Comparison of ENCODE assay signal across 9 mouse cellular contexts in the genomic region with DNA sequence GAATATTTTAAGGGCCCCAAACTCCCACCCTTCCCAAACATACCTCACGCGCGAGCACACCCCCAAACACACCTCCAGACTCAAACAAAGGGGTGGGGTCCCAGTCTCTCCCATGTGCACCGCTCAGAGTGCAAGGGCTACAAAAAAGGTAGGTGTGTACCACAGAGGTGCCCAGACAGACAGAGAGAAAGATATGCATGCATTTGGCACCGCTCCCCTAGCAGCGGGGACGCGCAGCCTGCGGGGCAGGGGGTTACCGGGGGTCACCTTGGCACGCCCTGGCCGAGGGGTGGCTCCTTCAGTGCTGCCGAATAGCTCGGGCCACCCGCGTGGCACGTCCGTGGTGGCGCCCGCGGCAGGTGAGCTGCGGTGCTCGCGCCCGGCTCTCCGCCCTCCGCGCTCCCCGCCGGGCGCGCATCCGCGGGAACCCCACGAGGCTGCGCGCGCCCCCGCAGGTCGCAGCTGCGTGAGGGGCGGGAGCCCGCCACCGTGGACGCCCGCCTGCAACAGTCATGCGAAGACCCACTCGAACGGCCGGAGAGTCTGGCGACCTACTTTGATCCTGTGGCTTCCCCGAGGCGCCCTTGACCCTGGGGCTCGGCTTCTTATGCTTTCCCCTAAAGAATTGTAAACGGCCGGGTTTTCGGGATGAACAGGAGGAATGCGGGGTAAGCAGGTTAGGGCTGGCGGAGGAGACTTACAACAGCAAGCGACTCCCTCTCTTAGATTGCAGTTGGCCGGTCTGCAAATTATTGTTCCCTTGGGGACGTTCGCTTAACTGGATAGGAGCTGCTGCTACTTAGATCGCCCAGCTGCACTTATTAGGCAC. TPM values are rescaled to one million over a fixed set of nuclear protein-coding genes. Genes with fewer than 3 reads are reported as not detected.
DNase-seq lines count a peak whose midpoint lies in the region; ATAC-seq and TF ChIP-seq lines count a peak whose summit lies in the region.
"Had no signal": no experiment of that assay in that cellular context is flagged by ENCODE, and none has a peak within 500 bp of the region (broad histone marks: within the 10 kb centered on the region; RNA-seq: fewer than 3 reads in every experiment).

A gene (minus strand): TSS at position 762 of the 829 bp plus-strand sequence.

- WGBS in embryonic facial prominence, embryonic 13.5 days, result under 1% methylated on average over 64 of the region's 64 CpGs
- 1% methylated on average over 54 of the region's 64 CpGs for WGBS in intestine, embryonic 14.5 days
- WGBS in liver, embryonic 14.5 days (ENCODE audit: insufficient replicate concordance), result 2% methylated on average over 64 of the region's 64 CpGs

- TF ChIP-seq EP300 in liver, embryonic 14.5 days (IDR thresholded peaks at IDR 0.05; ENCODE audit: low read depth), result no peak

- H3K36me3 ChIP-seq in embryonic facial prominence, embryonic 13.5 days, result no peaks in the 10 kb centered on the region
- no peaks in the 10 kb centered on the region for H3K36me3 ChIP-seq in intestine, embryonic 14.5 days (ENCODE audit: control insufficient read depth, insufficient read depth, low read length)
- H3K36me3 ChIP-seq in liver, embryonic 14.5 days (replicated peaks; ENCODE audit: control insufficient read depth, insufficient read depth, low read depth), result no peaks in the 10 kb centered on the region

- H3K27ac ChIP-seq in embryonic facial prominence, embryonic 13.5 days, result no peak within 1 kb of the TSS
- H3K27ac ChIP-seq in intestine, embryonic 14.5 days (ENCODE audit: low read depth), result no peak within 1 kb of the TSS
- no peak within 1 kb of the TSS for H3K27ac ChIP-seq in liver, embryonic 14.5 days

- H3K9me3 ChIP-seq in embryonic facial prominence, embryonic 13.5 days, result no peaks in the 10 kb centered on the region
- H3K9me3 ChIP-seq in intestine, embryonic 14.5 days (ENCODE audit: control insufficient read depth, low read length), result no peaks in the 10 kb centered on the region
- H3K9me3 ChIP-seq in liver, embryonic 14.5 days (ENCODE audit: control insufficient read depth, low read length), result no peaks in the 10 kb centered on the region

- peaks cover 49% of the 10 kb centered on the region for H3K27me3 ChIP-seq in embryonic facial prominence, embryonic 13.5 days
- H3K27me3 ChIP-seq in intestine, embryonic 14.5 days (replicated peaks; ENCODE audit: control insufficient read depth, insufficient read depth, low read length), result peaks cover 44% of the 10 kb centered on the region
- H3K27me3 ChIP-seq in liver, embryonic 14.5 days (ENCODE audit: control insufficient read depth, insufficient read depth, low read length), result peaks cover 18% of the 10 kb centered on the region

- peak within 1 kb of the TSS; percentile 54 for H3K9ac ChIP-seq in embryonic facial prominence, embryonic 13.5 days
- peak within 1 kb of the TSS; percentile 27; the same call in 1 of the 2 replicates for H3K9ac ChIP-seq in intestine, embryonic 14.5 days (ENCODE audit: low read length)
- no peak within 1 kb of the TSS for H3K9ac ChIP-seq in liver, embryonic 14.5 days (replicated peaks)

- peaks cover 12% of the 10 kb centered on the region for H3K4me1 ChIP-seq in embryonic facial prominence, embryonic 13.5 days
- peaks cover 3% of the 10 kb centered on the region; the same call in 1 of the 2 replicates for H3K4me1 ChIP-seq in intestine, embryonic 14.5 days (replicated peaks; ENCODE audit: control insufficient read depth, insufficient read depth, low read length)
- no peaks in the 10 kb centered on the region for H3K4me1 ChIP-seq in liver, embryonic 14.5 days (replicated peaks; ENCODE audit: control insufficient read depth in 2 of 2, insufficient read depth in 2 of 2, low read length in 1 of 2)

- peak; percentile 6 to 8 for DNase-seq in cerebellum, postnatal 36 days
- no peak for DNase-seq in cerebellum, adult 8-10 months
- DNase-seq in B cell, adult 2 months, result peak; percentile 6 to 27
- peak; percentile 70 for DNase-seq in intestine, embryonic 14.5 days (ENCODE audit: low spot score)
- no peak for DNase-seq in liver, embryonic 14.5 days (ENCODE audit: low read depth in 3 of 3, low spot score in 3 of 3)
- DNase-seq in right cerebral cortex, postnatal 4 days, result peak; percentile 70
- DNase-seq in adipocyte (ENCODE audit: low spot score), result no peak

- H3K4me2 ChIP-seq in embryonic facial prominence, embryonic 13.5 days, result peak within 1 kb of the TSS; percentile 95
- peak within 1 kb of the TSS; percentile 97 for H3K4me2 ChIP-seq in intestine, embryonic 14.5 days (ENCODE audit: low read length)
- H3K4me2 ChIP-seq in liver, embryonic 14.5 days (ENCODE audit: low read depth), result peak within 1 kb of the TSS; percentile 51

- TF ChIP-seq CTCF in liver, embryonic 14.5 days (IDR thresholded peaks at IDR 0.05; ENCODE audit: low read depth), result no peak

- no peak for ATAC-seq in embryonic facial prominence, embryonic 13.5 days (ENCODE audit: insufficient number of reproducible peaks, insufficient read depth, low FRiP score, low TSS enrichment, low read depth)
- ATAC-seq in intestine, embryonic 14.5 days (replicated peaks; ENCODE audit: low FRiP score, low TSS enrichment, low read depth), result peak; percentile 63
- ATAC-seq in liver, embryonic 14.5 days (ENCODE audit: insufficient read depth), result no peak

- H3K4me3 ChIP-seq in embryonic facial prominence, embryonic 13.5 days, result peak within 1 kb of the TSS; percentile 53
- H3K4me3 ChIP-seq in intestine, embryonic 14.5 days (ENCODE audit: low read depth, low read length), result peak within 1 kb of the TSS; percentile 47
- H3K4me3 ChIP-seq in liver, embryonic 14.5 days (ENCODE audit: insufficient read depth in 1 of 2, low read depth in 2 of 2, low read length in 2 of 2), result peak within 1 kb of the TSS; percentile 23 to 34; a peak in 3 of 4 replicates

RNA-seq across cellular contexts. Expression of the gene that starts here (rescaled TPM):
- 0.10 and 0.78 TPM in 2 replicates for polyA plus RNA-seq in embryonic facial prominence, embryonic 13.5 days (2015; fragmentation: Nextera tagmentation; extraction: Ambion mirVana)
- 0.62 TPM in 1 of 2 replicates, not detected in the other for polyA plus RNA-seq in intestine, embryonic 14.5 days (2014; fragmentation: Nextera tagmentation; extraction: Ambion mirVana)
- polyA plus RNA-seq in liver, embryonic 14.5 days (2012; rRNA removed), result 0.99 and 1.6 TPM in 2 replicates
- polyA plus RNA-seq in liver, embryonic 14.5 days (2014; fragmentation: Nextera tagmentation; extraction: Ambion mirVana), result 0.05 and 0.23 TPM in 2 replicates
- polyA plus RNA-seq: large intestine, adult 2 months had no signal

Comparison
In these comparisons a context has a peak if more than half of its experiments do, and no peak if none do; other contexts are left out.
1. DNase-seq: peak in cerebellum, postnatal 36 days (2 of 2), B cell, adult 2 months (2 of 2) and right cerebral cortex, postnatal 4 days (single experiment); none in cerebellum, adult 8-10 months (single experiment), liver, embryonic 14.5 days (0 of 3) and adipocyte (single experiment).
2. Peak in DNase-seq, ATAC-seq, H3K4me3 ChIP-seq, H3K9ac ChIP-seq and H3K4me2 ChIP-seq in intestine, embryonic 14.5 days; RNA of the gene not detected or under 1 TPM.
3. Peak in every context shown above with its lines, with median percentiles within 50 percentile points of each other: H3K4me2 ChIP-seq and H3K4me3 ChIP-seq.